In genomic region chr16:24073065-24073464, GRCm38 (mm10) we compare ENCODE assay signal across 22 mouse cellular contexts.
A peak's percentile ranks its signal among the peaks of the same experiment; 100 is the strongest.
DNase-seq lines count a peak whose midpoint lies in the region; ATAC-seq and TF ChIP-seq lines count a peak whose summit lies in the region.
"Had no signal": no experiment of that assay in that cellular context is flagged by ENCODE, and none has a peak within 500 bp of the region (broad histone marks: within the 10 kb centered on the region; RNA-seq: fewer than 3 reads in every experiment).

No protein-coding gene starts in this region.

- ATAC-seq in midbrain, embryonic 13.5 days, result no peak
- ATAC-seq: intestine, embryonic 15.5 days had no signal

- H3K4me2 ChIP-seq in midbrain, embryonic 13.5 days (replicated peaks), result no peak overlapping the region
- H3K4me2 ChIP-seq: embryonic facial prominence, embryonic 12.5 days; heart, embryonic 11.5 days; hindbrain, embryonic 13.5 days; intestine, embryonic 15.5 days; kidney, embryonic 15.5 days; limb, embryonic 12.5 days; liver, embryonic 13.5 days had no signal

- H3K9ac ChIP-seq in midbrain, embryonic 13.5 days (replicated peaks), result no peak overlapping the region
- H3K9ac ChIP-seq: embryonic facial prominence, embryonic 12.5 days; hindbrain, embryonic 13.5 days; intestine, embryonic 15.5 days; kidney, embryonic 15.5 days; limb, embryonic 12.5 days; liver, embryonic 13.5 days had no signal

- no peak for TF ChIP-seq CTCF in C2C12 (IDR thresholded peaks at IDR 0.05; ENCODE audit: control insufficient read depth, insufficient read depth, insufficient read length)

- peaks cover 7% of the 10 kb centered on the region for H3K4me1 ChIP-seq in heart, embryonic 10.5 days
- H3K4me1 ChIP-seq in midbrain, embryonic 13.5 days (replicated peaks), result no peaks in the 10 kb centered on the region
- H3K4me1 ChIP-seq: embryonic facial prominence, embryonic 12.5 days; hindbrain, embryonic 13.5 days; intestine, embryonic 15.5 days; kidney, embryonic 15.5 days; limb, embryonic 12.5 days had no signal

- H3K27ac ChIP-seq in heart, embryonic 10.5 days, result no peak overlapping the region
- H3K27ac ChIP-seq in midbrain, embryonic 13.5 days, result no peak overlapping the region
- H3K27ac ChIP-seq: embryonic facial prominence, embryonic 12.5 days; hindbrain, embryonic 13.5 days; intestine, embryonic 15.5 days; kidney, embryonic 15.5 days; layer of hippocampus, adult 2 months; left cerebral cortex, adult 2 months; limb, embryonic 12.5 days; liver, embryonic 13.5 days had no signal

- H3K27me3 ChIP-seq in C2C12 (ENCODE audit: control insufficient read depth, insufficient read depth, insufficient read length), result no peaks in the 10 kb centered on the region
- peaks cover 20% of the 10 kb centered on the region; the same call in 1 of the 2 replicates for H3K27me3 ChIP-seq in heart, embryonic 10.5 days (ENCODE audit: insufficient read depth, poor library complexity, severe bottlenecking)
- H3K27me3 ChIP-seq in midbrain, embryonic 13.5 days, result no peaks in the 10 kb centered on the region
- H3K27me3 ChIP-seq: embryonic facial prominence, embryonic 12.5 days; hindbrain, embryonic 13.5 days; intestine, embryonic 15.5 days; kidney, embryonic 15.5 days; limb, embryonic 12.5 days; liver, embryonic 13.5 days had no signal

- no peaks in the 10 kb centered on the region for H3K79me2 ChIP-seq in C2C12 (ENCODE audit: control insufficient read depth, insufficient read depth)

- H3K36me3 ChIP-seq in C2C12 (ENCODE audit: control insufficient read depth, insufficient read depth), result no peaks in the 10 kb centered on the region
- no peaks in the 10 kb centered on the region for H3K36me3 ChIP-seq in heart, embryonic 10.5 days
- no peaks in the 10 kb centered on the region for H3K36me3 ChIP-seq in midbrain, embryonic 13.5 days
- H3K36me3 ChIP-seq: embryonic facial prominence, embryonic 12.5 days; hindbrain, embryonic 13.5 days; intestine, embryonic 15.5 days; kidney, embryonic 15.5 days; limb, embryonic 12.5 days; liver, embryonic 13.5 days had no signal

- H3ac ChIP-seq in C2C12 (ENCODE audit: control insufficient read depth, insufficient read length, low read depth), result no peak overlapping the region

- H3K4me3 ChIP-seq in C2C12 (ENCODE audit: insufficient read depth, poor library complexity, severe bottlenecking), result no peak overlapping the region
- H3K4me3 ChIP-seq in heart, embryonic 10.5 days, result no peak overlapping the region
- no peak overlapping the region for H3K4me3 ChIP-seq in midbrain, embryonic 13.5 days (replicated peaks)
- H3K4me3 ChIP-seq: embryonic facial prominence, embryonic 12.5 days; hindbrain, embryonic 13.5 days; intestine, embryonic 15.5 days; kidney, embryonic 15.5 days; layer of hippocampus, adult 2 months; left cerebral cortex, adult 2 months; limb, embryonic 12.5 days; liver, embryonic 13.5 days; megakaryocyte, embryonic 14.5 days had no signal

- H3K9me3 ChIP-seq in heart, embryonic 10.5 days, result no peaks in the 10 kb centered on the region
- H3K9me3 ChIP-seq in midbrain, embryonic 13.5 days, result no peaks in the 10 kb centered on the region
- H3K9me3 ChIP-seq: embryonic facial prominence, embryonic 12.5 days; hindbrain, embryonic 13.5 days; intestine, embryonic 15.5 days; kidney, embryonic 15.5 days; limb, embryonic 12.5 days; liver, embryonic 13.5 days; megakaryocyte, embryonic 14.5 days had no signal

- H3K79me3 ChIP-seq in C2C12 (ENCODE audit: low read depth), result no peaks in the 10 kb centered on the region

- peak; percentile 29 to 50 for DNase-seq in cerebellum, postnatal 10 days
- no peak for DNase-seq in cerebellum, postnatal 25 days
- peak; percentile 78 for DNase-seq in gastrocnemius, postnatal 25 days
- DNase-seq in thymus, postnatal 10 days (ENCODE audit: low spot score in 2 of 2), result peak; percentile 58 to 65
- DNase-seq in adrenal gland, postnatal 14 days, result no peak
- DNase-seq in heart, embryonic 10.5 days (ENCODE audit: low spot score), result no peak
- DNase-seq: adrenal gland, adult 8-10 months; cerebellum, adult 11-12 months; heart, postnatal 14 days; liver, embryonic 13.5 days; right cerebral cortex, postnatal 25 days had no signal

- 68% methylated on average over 6 of the region's 6 CpGs for WGBS in heart, embryonic 10.5 days
- WGBS in midbrain, embryonic 13.5 days, result 88% methylated on average over 6 of the region's 6 CpGs

TF ChIP-seq in C2C12, 6 proteins besides CTCF, POLR2A, EP300 and RAD21:
- TF ChIP-seq MYOG (IDR thresholded peaks at IDR 0.05; ENCODE audit: control insufficient read depth, extremely low read depth, insufficient read length) (no peak), MYOD1 (IDR thresholded peaks at IDR 0.05; ENCODE audit: control insufficient read depth, insufficient read length, low read depth) (peak; percentile 72), MAX (IDR thresholded peaks at IDR 0.05) (no peak), CEBPB (IDR thresholded peaks at IDR 0.05; ENCODE audit: low read depth) (no peak)
TF ChIP-seq in C2C12: peak in this region for 1.

Comparison
In these comparisons a context has a peak if more than half of its experiments do, and no peak if none do; other contexts are left out.
1. DNase-seq: peak in cerebellum, postnatal 10 days (2 of 2), gastrocnemius, postnatal 25 days (single experiment) and thymus, postnatal 10 days (2 of 2); none in cerebellum, postnatal 25 days (0 of 2), adrenal gland, postnatal 14 days (single experiment) and heart, embryonic 10.5 days (single experiment).